Mouse (Mus musculus) adrenal gland, adult 8-10 months (tissue): ENCODE data around the gene Ankrd54. TPM values are rescaled to one million over a fixed set of nuclear protein-coding genes. Genes with fewer than 3 reads are reported as not detected.

ENCODE experiments used
- DNase-seq: peaks from one replicate; pipeline ENCODE4 v3.0.0; 2022
- total RNA-seq, 4 experiments: library from RNA; stranded (reverse); gene quantifications; 2 replicates each; pipeline ENCODE4 v1.2.4; 2022

The Ankrd54 gene
- total RNA-seq, 4 experiments from 2014 or later: 24.6 to 34.9 (median 28.2) TPM

GRCm38 (mm10) chr15:79075658-79076365, 13.1 kb upstream of the Ankrd54 start:
- DNase-seq: no peak

- DNase-seq: peak; percentile 81
These were observed 12.3 kb upstream of the Ankrd54 start, which contains the start of gene Eif3l for GRCm38 (mm10) chr15:79074913-79075532. TSS of gene Eif3l (plus strand) at chr15:79075179.

- no peak for DNase-seq
These were observed 11.8 kb upstream of the Ankrd54 start for GRCm38 (mm10) chr15:79074446-79074845.

DNA sequence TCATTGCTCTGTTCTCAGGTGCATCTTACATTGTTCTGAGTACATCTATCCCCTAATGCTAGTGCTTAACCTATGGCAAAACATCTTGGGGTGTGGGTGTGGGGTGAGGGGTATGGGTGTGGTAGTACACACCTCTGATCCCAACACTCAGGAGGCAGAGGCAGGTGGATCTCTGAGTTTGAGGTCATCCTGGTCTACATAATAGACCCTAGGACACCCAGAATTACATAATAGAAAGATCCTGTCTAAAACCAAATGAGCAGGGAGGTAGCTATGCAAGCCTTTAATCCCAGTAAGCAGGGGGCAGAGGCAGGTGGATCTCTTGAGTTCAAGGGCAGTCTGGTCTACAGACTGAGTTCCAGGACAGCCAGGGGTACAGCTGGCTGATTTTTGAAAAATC, 11.1 kb upstream of the Ankrd54 start:
- no peak for DNase-seq

DNA sequence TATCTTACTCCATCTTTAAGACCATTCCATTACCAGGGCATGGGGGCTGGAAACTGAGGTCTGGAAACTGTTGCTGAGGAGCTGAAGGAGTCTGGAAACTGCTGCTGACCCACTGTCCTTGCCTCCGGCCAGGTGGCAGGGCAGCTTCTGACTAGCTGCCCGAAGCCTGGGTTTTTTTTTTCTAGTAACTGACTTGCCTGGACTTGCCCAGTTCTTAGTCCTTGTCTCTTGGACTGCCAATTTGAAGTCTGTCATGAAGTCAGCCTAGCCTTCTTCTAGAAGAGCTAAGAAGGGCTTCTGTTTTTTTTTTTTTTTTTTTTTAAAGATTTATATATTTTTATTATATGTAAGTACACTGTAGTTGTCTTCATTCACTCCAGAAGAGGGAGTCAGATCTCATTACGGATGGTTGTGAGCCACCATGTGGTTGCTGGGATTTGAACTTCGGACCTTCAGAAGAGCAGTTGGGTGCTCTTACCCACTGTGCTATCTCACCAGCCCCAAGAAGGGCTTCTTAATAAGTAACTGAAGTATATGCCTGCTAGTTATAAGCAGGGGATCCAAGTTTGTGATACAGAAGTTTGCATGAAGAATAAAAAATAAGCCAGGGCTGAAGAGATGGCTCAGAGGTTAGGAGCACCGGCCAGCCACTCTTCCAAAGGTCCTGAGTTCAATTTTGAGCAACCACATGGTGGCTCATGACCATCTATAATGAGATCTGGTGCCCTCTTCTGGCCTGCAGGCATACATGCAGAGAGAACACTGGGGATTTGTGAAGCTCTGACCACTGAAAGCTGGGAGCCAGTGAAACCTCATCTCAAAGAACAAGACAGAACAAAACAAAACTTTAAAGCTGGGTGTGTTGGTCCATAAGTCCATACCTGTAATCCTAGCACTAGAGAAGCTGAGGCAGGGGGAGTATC, 8.7 kb upstream of the Ankrd54 start:
- DNase-seq: peak; percentile 34

- no peak for DNase-seq
These were observed 5.7 kb upstream of the Ankrd54 start for GRCm38 (mm10) chr15:79068416-79068815.

DNA sequence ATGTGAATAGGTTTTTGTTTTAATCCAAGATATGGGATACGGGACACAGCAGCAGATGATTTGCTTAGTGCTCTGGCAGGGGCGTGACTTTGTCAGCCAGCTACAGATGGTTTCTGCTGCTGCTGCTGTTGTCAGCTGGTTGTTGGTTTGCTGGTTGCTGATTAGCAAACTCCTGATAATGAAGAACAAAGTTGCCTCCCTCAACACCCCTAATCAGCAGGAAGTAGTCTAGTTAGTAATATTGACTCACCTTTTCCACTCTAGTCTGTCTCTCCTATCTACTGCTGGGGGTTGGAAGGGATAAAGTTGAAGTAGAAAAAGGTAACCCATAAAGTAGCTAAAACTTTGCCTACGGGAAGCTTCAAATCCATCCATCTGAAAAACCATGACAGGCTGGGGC, 4.9 kb upstream of the Ankrd54 start:
- DNase-seq: no peak

DNA sequence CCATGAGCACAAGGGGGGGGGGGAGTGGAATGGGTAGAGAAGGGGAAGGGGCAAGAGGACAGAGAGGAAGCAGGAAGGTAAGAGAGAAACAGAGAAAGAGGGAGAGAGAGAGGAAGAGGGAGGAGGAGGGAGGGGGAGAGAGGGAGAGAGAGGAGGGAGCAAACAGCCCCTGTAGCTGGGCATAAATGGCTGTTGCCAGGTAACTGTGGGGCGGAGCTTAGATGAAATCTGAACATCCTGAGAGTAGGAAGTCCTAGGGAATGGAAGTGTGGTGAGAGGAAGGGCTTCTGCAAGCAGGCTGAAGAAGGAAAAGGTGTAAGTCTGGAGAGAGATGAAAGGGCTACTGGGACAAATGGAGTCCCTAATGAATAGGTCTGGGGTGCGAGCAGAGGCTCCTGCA, 3.6 kb upstream of the Ankrd54 start:
- no peak for DNase-seq

GRCm38 (mm10) chr15:79065086-79065770, 2.5 kb upstream of the Ankrd54 start:
- no peak for DNase-seq

- DNase-seq: no peak
These were observed 557 bp upstream of the Ankrd54 start for GRCm38 (mm10) chr15:79063160-79063740.

DNA sequence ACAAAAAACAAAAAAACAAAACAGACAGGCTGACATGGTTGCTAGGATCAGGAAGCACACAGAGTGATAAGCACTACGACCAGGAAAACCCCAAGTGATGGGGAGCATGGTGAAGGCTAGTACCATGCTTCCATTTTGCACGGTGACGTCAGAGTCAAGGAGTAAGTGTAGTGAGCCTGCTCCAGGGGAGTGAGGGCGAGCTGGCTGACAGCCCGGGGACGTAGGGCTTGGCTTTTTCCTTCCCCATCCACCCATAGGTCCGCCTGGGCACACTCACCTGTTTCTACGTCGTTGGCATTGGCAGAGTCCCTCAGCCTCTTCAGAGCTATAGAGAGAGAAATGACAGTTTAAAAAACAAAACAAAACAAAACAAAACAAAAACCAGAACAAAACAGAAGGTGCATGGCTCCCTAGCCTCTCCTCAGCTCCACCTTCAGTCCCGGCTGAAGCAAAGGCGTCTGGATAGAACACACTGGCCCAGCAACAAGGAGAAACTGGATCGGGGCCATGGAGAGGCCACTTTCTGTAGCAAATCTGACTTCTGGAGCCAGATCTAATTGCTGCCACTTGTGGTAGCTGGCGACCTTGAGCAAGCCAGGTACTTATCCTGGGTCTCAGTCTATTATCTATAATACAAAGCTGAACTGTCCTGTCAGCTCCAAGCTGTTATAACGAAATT, 1.7 kb downstream of the Ankrd54 start:
- no peak for DNase-seq

DNA sequence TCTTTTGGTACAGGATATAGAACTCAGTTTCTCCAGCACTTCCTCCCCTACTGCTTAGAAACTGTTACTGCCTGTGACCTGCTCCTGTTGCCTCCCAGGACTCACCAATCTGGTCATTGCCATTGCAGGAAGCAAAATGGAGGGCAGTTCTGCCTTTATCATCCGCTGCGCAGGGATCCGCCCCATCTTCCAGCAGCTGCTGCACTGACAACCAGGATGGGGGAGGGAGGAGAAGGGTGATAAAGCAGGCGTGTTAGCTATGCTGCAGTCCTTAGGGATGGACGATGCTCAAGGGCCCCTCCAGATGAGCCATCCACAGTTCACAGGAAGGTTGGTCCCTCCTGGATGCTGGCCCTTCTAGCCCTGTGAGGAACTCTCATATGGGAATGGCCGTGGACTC, 4.8 kb downstream of the Ankrd54 start:
- no peak for DNase-seq

DNA sequence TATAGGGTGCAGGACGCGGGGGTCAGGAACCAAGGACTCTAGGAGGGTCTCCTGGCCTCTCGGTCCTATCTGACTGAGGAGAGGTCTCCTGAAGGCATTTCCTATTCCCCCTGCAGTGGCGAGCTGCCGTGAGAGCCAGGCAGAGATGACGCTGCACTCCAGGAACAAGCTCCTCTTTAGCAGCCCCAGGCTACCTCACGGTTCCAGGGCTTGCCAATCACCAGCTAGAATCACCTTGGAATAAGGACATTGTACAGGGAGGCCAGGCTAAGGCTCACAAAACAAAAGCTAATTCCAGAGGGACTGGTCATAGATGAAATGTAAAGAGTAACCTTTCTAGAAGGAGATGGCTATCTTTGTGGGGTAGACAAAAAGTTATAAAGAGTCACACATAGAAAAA, 6.1 kb downstream of the Ankrd54 start:
- DNase-seq: no peak

DNA sequence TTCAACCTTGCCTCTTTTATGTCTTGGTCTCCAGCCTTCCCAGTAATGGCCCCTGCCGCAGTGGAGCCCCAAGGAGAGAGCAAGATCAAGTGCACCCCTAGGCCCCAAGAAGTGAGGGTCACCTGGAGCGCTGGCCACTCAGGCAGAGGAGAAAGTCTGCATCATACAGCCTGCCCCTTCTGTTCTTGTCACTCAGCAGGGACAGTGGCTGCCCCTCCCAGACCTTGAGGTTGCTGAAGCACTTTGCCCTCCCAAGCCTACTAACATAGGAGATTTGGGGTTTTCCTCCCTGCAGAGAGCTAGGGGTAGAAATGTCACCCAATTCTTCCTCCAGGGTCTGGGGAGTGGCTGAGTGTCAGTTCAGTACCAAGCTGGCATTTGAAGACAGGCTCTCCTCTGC, 10.3 kb downstream of the Ankrd54 start:
- no peak for DNase-seq

DNA sequence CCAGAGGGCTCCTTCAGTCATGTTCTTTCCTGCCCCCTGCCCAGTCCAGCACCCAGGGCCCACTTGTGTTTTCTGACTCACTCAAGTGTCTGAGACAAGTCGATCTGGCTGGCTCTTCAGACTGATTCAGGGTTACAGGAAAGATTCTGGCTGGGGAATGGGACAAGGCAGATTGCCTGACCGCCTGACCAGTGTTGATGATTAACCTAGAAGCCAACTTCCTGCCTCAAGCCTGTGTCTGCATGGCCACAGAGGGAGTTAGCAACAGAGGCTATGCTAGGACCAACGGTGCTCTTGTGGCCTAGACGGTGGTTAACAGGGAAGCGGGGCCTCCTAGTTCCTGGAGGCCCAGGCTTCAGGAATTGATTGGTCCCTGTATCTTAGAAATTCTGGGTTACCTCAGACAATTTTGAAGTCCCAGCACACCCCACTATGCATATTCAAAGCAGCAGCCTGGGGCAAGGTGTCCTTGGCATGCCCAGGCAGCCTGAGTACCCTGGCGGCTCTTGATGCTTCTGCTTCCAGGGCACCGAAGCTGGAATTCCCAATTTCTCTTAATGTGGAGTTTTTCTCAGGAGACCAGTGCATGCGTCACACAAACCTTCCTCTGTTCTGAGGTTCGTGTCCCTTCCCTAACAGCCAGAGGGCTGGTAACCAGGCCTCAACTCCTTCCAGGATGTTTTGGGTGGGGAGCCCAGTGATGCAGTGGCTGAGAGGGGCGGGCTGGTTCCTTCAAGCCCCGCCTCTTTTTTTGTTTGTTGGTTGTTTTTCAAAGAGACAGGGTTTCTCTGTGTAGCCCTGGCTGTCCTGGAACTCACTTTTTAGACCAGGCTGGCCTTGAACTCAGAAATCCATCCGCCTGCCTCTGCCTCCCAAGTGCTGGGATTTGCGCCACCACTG, 11.0 kb downstream of the Ankrd54 start:
- DNase-seq: no peak

- no peak for DNase-seq
These were observed 11.7 kb downstream of the Ankrd54 start for GRCm38 (mm10) chr15:79050964-79051363.

GRCm38 (mm10) chr15:79050160-79050845, 12.4 kb downstream of the Ankrd54 start:
- no peak for DNase-seq

- DNase-seq: no peak
These were observed 14.5 kb downstream of the Ankrd54 start for GRCm38 (mm10) chr15:79048186-79048585.

DNA sequence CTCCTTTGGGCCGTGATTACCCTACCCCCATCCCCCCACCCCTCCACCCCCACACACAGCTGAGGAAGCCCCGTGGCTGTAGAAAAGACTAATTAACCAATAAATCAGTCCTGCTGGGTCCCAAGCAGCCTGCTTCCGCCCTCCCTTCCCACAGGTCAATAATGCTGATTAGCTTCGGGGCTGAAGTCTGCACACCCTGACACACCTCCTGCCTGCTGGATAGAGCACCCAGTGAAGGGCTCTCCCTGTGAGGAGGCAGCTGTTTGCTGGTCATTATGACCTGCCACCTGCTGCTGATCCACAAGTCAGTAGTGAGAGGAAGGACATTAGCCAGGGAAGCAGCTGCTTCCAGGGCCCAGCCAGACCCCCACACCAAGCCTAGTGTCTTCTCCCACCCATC, 17.9 kb downstream of the Ankrd54 start:
- no peak for DNase-seq
